Mouse (Mus musculus) heart, postnatal 0 days (tissue): ENCODE results near the gene Mcur1.

Experiments used
- CTCF ChIP-seq: IDR thresholded peaks from 2 replicates; pipeline ENCODE4 v1.5.1; 2016; ENCODE audit warnings: antibody characterized with exemption, control low read depth, low read depth
- EP300 ChIP-seq: IDR thresholded peaks from 2 replicates; pipeline ENCODE4 v1.6.1; 2016; ENCODE audit warnings: antibody characterized with exemption, low read depth

DNA sequence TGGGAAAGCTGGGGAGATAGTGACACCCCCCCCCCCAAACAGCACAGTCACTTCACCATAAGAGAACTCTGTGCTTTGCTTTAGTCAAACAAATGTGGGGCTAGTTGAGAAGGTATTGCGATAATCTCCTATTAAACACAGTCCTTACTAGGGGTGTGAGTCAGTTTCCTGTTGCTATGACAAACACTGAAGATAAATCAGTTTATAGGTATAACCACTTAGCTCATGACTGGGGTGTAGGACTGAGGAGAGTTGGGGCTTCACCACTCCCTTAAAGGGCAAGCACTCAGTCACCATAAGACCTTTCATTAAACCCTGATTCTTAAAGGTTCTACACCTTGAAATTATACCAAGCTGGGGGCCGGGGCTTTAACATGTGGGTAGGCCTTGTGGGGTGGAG is 42.4 kb upstream of the Mcur1 start:
- TF ChIP-seq EP300 (no peak), CTCF (no peak)
